Mouse (Mus musculus) forebrain, embryonic 16.5 days (tissue): ENCODE results near the gene Lsm4. TPM values are rescaled to one million over a fixed set of nuclear protein-coding genes. Genes with fewer than 3 reads are reported as not detected.

Experiments
- ATAC-seq: fragments of 200-750 bp; cut with Nextera tagmentation; 2 replicates; pipeline ENCODE4 v1.8.0; 2017; ENCODE audit warnings: mild to moderate bottlenecking, moderate library complexity
- H3K27ac ChIP-seq: fragments of 300-500 bp; sonication (generic); 2 replicates; pipeline ENCODE4 v1.5.1; 2014; ENCODE audit warnings: low read length, control low read depth
- H3K27me3 ChIP-seq: fragments of 300-500 bp; sonication (generic); replicated peaks from 2 replicates; pipeline ENCODE4 v1.6.1; 2014; ENCODE audit warnings: low read length; ENCODE audit not compliant: control insufficient read depth, insufficient read depth
- H3K36me3 ChIP-seq: fragments of 300-500 bp; sonication (generic); 2 replicates; pipeline ENCODE4 v1.6.1; 2014; ENCODE audit not compliant: control insufficient read depth, insufficient read depth
- H3K4me1 ChIP-seq: fragments of 300-500 bp; sonication (generic); replicated peaks from 2 replicates; pipeline ENCODE4 v1.6.1; 2014; ENCODE audit warnings: low read length; ENCODE audit not compliant: control insufficient read depth, insufficient read depth
- H3K4me2 ChIP-seq: fragments of 300-500 bp; sonication (generic); 2 replicates; pipeline ENCODE4 v1.6.1; 2014; ENCODE audit warnings: mild to moderate bottlenecking, low read length, control low read depth
- H3K4me3 ChIP-seq: fragments of 300-500 bp; sonication (generic); replicated peaks from 2 replicates; pipeline ENCODE4 v1.5.1; 2014; ENCODE audit warnings: mild to moderate bottlenecking, low read length, control low read depth
- H3K9ac ChIP-seq: fragments of 300-500 bp; sonication (generic); replicated peaks from 2 replicates; pipeline ENCODE4 v1.6.1; 2014; ENCODE audit warnings: low read depth, low read length, control low read depth
- H3K9me3 ChIP-seq: fragments of 300-500 bp; sonication (generic); 2 replicates; pipeline ENCODE4 v1.6.1; 2016; ENCODE audit warnings: low read length; ENCODE audit not compliant: control insufficient read depth
- WGBS: fragments of 180-500 bp; shearing (Covaris S2); extraction: QIAGEN DNeasy Blood & Tissue Kit; methylation state at CpG from one replicate; pipeline ENCODE4 v1.1.7; 2014; 5-methylcytosine and 5-hydroxymethylcytosine counted together
- polyA plus RNA-seq: library from polyadenylated mRNA; unstranded; fragments of >200 nt; fragmentation: Nextera tagmentation; extraction: Ambion mirVana; gene quantifications from 2 replicates; pipeline ENCODE4 v1.2.1, GENCODE M21; 2015

Lsm4 gene
- polyA plus RNA-seq, 1 experiment from 2014 or later, result 168 TPM

DNA sequence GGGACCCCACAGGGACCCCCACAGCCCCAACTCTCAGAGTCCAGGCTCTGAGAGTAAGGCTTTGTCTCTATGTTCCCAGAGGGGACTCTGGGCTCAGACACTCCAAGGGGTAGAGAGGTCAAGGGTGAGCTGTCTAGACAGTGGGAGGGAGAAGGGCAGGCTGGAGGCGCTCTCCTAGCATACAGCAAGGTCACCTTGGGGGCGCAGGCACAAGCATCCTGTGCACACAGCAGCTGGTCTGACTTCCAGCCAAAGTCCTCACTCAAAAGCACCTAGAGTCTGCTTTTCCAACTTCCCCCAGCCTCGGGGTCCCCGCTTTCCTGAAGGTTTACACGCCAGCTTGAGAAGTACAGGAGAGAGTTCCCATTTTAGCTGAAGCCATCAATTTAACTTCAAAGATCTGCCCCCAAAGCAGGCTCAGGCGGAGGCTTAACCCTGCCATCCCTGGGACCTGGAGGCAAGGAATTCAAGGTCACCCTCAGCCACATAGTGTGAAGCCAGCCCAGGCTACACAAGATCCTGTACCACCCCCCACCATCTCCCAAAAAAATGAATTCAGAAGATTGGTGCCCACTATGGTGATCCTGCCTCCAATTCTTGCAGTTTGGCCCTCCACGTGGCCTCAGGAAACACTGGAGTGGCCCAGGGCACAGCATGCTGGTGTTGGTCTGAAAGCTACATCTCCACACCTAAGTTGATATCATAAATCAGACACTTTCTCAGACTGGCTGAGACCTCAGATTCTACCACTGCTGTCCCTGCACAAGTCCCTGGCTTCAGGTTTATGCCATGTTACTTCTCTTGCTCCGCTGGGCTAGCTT is 25.5 kb upstream of the Lsm4 start:
- 71% methylated on average over 8 of the region's 8 CpGs for WGBS
- Histone ChIP-seq H3K27me3 (no peaks in the 10 kb centered on the region), H3K4me1 (peaks cover 10% of the 10 kb centered on the region), H3K9me3 (no peaks in the 10 kb centered on the region), H3K4me3 (no peak overlapping the region), H3K27ac (no peak overlapping the region), H3K9ac (no peak overlapping the region), H3K36me3 (0 out of 2 replicates have a peak, but pooled peaks cover 2% of the 10 kb centered on the region), H3K4me2 (no peak overlapping the region)
- ATAC-seq, result no peak

DNA sequence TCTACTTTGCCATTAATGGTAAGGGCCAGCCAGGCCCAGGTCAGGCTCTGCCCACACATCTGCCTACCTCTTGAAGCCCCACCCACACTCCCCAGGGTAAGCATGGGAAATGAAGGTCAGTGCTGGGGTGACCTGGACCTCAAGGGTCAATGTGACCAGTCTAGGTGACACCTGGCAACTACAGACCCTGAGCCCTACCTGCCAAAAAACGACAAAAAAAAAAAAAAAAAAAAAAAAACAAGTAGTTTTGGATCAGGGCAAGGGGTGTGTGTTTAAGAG is 24.9 kb upstream of the Lsm4 start:
- ATAC-seq, result no peak

DNA sequence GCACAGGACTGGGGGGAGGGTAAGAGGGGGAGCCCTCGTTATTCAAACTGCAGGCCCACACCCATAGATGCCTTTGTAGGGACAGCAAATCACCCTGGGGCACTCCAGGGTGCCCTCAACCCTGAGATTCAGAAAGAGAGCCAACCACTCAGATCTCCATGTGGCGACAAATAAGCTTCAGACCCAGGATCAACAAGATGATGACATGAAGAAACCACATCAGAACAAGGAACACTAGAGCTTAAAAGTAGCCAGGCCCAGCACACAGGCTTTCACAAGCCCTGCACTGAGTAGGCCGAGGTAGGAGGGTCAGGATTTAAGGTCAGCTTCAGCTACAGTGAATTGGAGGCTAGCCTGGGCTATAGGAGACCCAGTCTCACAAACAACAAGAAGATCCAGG is 24.1 kb upstream of the Lsm4 start:
- H3K4me2 ChIP-seq, result no peak overlapping the region
- H3K9me3 ChIP-seq, result no peaks in the 10 kb centered on the region
- H3K9ac ChIP-seq, result no peak overlapping the region
- H3K27me3 ChIP-seq, result no peaks in the 10 kb centered on the region
- peaks cover 10% of the 10 kb centered on the region for H3K4me1 ChIP-seq
- peak overlapping the region; percentile 54 for H3K27ac ChIP-seq
- H3K4me3 ChIP-seq, result no peak overlapping the region
- H3K36me3 ChIP-seq, result 0 out of 2 replicates have a peak, but pooled peaks cover 2% of the 10 kb centered on the region
- WGBS, result 42% methylated on average over 3 of the region's 3 CpGs
- ATAC-seq, result no peak

More for the DNA sequence above, 24.9 kb upstream of the Lsm4 start:
- H3K4me2 ChIP-seq, result no peak overlapping the region
- H3K9ac ChIP-seq, result no peak overlapping the region
- peaks cover 10% of the 10 kb centered on the region for H3K4me1 ChIP-seq
- H3K27ac ChIP-seq, result no peak overlapping the region
- no peaks in the 10 kb centered on the region for H3K27me3 ChIP-seq
- H3K36me3 ChIP-seq, result 0 out of 2 replicates have a peak, but pooled peaks cover 2% of the 10 kb centered on the region
- no peaks in the 10 kb centered on the region for H3K9me3 ChIP-seq
- 13% methylated on average over 1 of the region's 1 CpGs for WGBS
- no peak overlapping the region for H3K4me3 ChIP-seq

DNA sequence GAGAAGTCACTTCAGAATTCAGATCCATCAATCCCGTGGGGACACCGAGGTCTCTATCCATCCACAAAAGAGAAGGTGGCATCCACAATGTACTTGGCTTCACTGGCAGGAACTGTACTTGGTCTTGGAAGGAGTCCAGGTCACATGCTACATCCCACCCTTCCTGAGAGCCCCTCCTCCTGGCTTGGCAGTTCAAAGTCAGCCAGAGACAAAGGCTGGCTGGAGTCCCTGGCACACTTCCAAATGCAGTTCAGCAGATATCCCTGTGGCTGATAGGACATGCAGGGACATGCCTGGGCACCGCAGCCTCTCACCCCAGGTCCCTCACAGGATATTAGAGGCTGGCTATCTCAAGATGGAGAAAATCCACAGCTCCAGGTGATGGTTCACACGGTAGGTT is 23.7 kb upstream of the Lsm4 start:
- H3K4me1 ChIP-seq, result peaks cover 10% of the 10 kb centered on the region
- peak; percentile 59; the same call in 1 of the 2 replicates for ATAC-seq
- no peak overlapping the region; the same call in 1 of the 2 replicates for H3K9ac ChIP-seq
- no peak overlapping the region for H3K4me2 ChIP-seq
- H3K27me3 ChIP-seq, result no peaks in the 10 kb centered on the region
- WGBS, result 33% methylated on average over 4 of the region's 4 CpGs
- 0 out of 2 replicates have a peak, but pooled peaks cover 2% of the 10 kb centered on the region for H3K36me3 ChIP-seq
- H3K27ac ChIP-seq, result peak overlapping the region; percentile 62
- no peak overlapping the region for H3K4me3 ChIP-seq
- no peaks in the 10 kb centered on the region for H3K9me3 ChIP-seq

DNA sequence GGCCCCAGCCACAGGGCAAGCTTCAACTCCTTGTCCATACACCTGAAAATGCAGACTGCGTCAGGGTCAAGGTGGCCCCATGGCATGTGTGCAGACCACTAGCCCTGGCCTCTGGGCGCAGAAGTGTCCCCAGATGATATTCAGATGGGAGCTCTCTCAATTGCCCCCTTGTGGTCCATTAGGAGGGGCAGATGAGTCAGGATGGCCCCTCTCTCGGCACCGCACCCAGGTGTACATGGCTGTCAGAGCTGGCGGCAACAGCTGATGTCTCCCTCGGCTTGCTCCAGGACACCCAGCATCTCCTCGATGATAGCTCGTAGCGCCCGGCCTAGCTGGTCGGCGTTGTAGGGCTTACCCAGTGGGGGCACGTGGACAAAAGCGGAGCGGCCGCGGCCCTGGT is 22.7 kb upstream of the Lsm4 start:
- no peaks in the 10 kb centered on the region for H3K9me3 ChIP-seq
- no peak overlapping the region for H3K9ac ChIP-seq
- H3K4me1 ChIP-seq, result peaks cover 10% of the 10 kb centered on the region
- H3K27ac ChIP-seq, result no peak overlapping the region
- WGBS, result 95% methylated on average over 17 of the region's 17 CpGs
- H3K27me3 ChIP-seq, result no peaks in the 10 kb centered on the region
- 0 out of 2 replicates have a peak, but pooled peaks cover 2% of the 10 kb centered on the region for H3K36me3 ChIP-seq
- no peak for ATAC-seq
- no peak overlapping the region for H3K4me3 ChIP-seq
- H3K4me2 ChIP-seq, result no peak overlapping the region

DNA sequence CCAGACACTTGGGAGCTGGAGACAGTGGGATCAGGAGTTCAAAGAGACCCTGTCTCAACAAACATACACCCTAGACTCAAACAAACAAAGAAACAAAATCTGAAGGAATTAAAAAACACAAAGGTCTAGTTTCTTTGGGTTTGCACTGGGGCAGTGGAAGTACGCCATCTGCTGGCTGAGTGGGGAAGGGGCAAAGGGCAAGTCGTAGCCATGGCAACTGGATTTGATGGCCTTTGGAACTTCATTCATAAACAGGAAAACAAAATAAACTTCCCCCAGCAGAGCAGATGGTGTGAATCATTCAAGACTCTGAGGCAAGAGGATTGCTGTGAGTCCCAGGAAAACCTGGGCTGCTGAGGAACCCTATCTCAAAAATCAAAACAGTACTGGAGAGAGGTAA is 19.8 kb upstream of the Lsm4 start:
- ATAC-seq, result no peak
- Histone ChIP-seq H3K4me2 (no peak overlapping the region), H3K4me1 (peaks cover 24% of the 10 kb centered on the region), H3K27ac (peak overlapping the region; percentile 10; the same call in 1 of the 2 replicates), H3K36me3 (0 out of 2 replicates have a peak, but pooled peaks cover 2% of the 10 kb centered on the region), H3K9me3 (no peaks in the 10 kb centered on the region), H3K27me3 (no peaks in the 10 kb centered on the region), H3K9ac (no peak overlapping the region), H3K4me3 (no peak overlapping the region)
- 51% methylated on average over 2 of the region's 2 CpGs for WGBS

DNA sequence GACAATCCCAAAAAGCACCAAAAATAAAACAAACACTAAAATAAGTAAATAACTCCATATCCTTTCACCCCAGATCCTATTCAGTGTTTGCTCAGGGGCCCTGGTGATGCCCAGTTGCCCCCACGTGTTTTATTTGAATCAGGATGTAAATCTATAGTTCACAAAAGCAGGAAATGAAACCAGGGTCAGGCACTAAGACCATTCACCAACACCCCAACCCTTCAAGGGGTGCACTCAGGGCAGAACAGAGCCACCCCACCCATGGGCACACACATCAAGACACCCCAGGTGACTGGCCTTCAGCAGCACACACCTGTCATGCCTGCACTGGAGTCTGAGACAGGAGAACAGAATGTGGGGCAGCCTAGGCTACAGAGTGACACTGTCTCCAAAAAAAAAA is 18.9 kb upstream of the Lsm4 start:
- Histone ChIP-seq H3K4me2 (no peak overlapping the region), H3K36me3 (0 out of 2 replicates have a peak, but pooled peaks cover 2% of the 10 kb centered on the region), H3K4me1 (peaks cover 29% of the 10 kb centered on the region), H3K27me3 (no peaks in the 10 kb centered on the region), H3K9me3 (no peaks in the 10 kb centered on the region), H3K9ac (no peak overlapping the region), H3K4me3 (no peak overlapping the region), H3K27ac (no peak overlapping the region)
- WGBS, result 86% methylated on average over 1 of the region's 1 CpGs
- no peak for ATAC-seq

DNA sequence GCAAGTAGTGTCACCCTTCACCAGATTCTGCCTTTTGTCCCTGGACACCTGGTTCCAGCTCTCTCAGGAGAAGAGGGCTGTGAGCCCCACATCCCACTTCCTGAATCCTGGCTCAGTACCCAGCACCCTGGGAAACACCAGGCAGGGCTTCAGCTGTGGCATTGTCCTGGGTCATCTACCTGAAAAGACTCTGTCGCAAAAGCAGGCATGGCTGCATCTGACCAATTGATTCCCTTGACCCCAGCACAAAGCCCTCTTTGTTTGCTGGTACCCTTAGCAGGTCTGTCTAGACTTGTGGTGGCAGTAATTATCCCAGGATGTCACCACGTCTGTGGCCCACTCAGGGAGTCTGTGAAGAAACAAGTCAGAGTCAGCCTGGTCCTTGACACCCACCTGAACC is 17.6 kb upstream of the Lsm4 start:
- ATAC-seq, result no peak
- WGBS, result 10% methylated on average over 2 of the region's 2 CpGs
- H3K9me3 ChIP-seq, result no peaks in the 10 kb centered on the region
- H3K4me3 ChIP-seq, result no peak overlapping the region
- H3K27me3 ChIP-seq, result no peaks in the 10 kb centered on the region
- 0 out of 2 replicates have a peak, but pooled peaks cover under 1% of the 10 kb centered on the region for H3K36me3 ChIP-seq
- no peak overlapping the region for H3K9ac ChIP-seq
- H3K4me2 ChIP-seq, result no peak overlapping the region
- peaks cover 32% of the 10 kb centered on the region for H3K4me1 ChIP-seq
- peak overlapping the region; percentile 75; the same call in 1 of the 2 replicates for H3K27ac ChIP-seq

DNA sequence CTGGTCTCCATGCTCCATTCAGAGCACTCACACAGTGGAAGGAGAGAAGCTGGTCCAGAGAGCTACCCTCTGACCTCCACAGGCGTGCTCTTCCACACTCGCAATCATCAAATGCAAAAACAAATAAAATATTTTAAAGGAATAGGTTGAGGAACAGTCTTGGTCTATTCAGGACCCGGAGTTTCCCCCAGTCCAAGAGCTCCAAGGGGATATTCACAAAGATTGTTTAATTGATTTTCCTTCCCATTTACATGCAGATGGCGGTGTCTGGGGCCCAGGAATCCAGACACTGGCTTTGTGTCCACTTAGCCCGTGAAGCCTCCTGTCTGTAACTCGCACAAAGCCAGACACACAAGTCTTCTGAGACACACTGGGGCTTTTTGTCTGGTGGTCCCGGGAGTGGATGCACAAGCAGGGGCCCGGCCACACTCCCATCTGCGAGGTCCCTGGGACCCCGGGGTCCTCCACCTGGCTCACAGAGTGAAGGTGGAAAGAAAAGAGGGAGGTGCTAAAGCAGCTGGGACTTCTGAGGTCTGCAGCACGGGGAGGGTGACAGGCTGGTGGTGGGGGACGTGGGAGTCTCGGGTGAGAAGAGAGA is 16.8 kb upstream of the Lsm4 start:
- no peaks in the 10 kb centered on the region for H3K27me3 ChIP-seq
- H3K9me3 ChIP-seq, result no peaks in the 10 kb centered on the region
- peak overlapping the region; percentile 75 for H3K27ac ChIP-seq
- peaks cover 33% of the 10 kb centered on the region for H3K4me1 ChIP-seq
- no peaks in the 10 kb centered on the region for H3K36me3 ChIP-seq
- peak; percentile 5; the same call in 1 of the 2 replicates for ATAC-seq
- H3K4me2 ChIP-seq, result peak overlapping the region; percentile 13; the same call in 1 of the 2 replicates
- 9% methylated on average over 13 of the region's 13 CpGs for WGBS
- H3K4me3 ChIP-seq, result no peak overlapping the region
- H3K9ac ChIP-seq, result no peak overlapping the region
